Mouse (Mus musculus) layer of hippocampus, postnatal 36 days (tissue): ENCODE measurements around the gene Dll4. TPM values are rescaled to one million over a fixed set of nuclear protein-coding genes. Genes with fewer than 3 reads are reported as not detected.

Experiments
- DNase-seq, 2 experiments: peaks; one replicate each; pipeline ENCODE4 v3.0.0; 2022
- total RNA-seq, 2 experiments: library from RNA; stranded (reverse); gene quantifications; 2 replicates each; pipeline ENCODE4 v1.2.3; 2021

Dll4 gene
- total RNA-seq, 2 experiments from 2014 or later = 2.7 TPM

- no peak for DNase-seq
Measured at GRCm38 (mm10) chr2:119335535-119335934, 10.0 kb downstream of the Dll4 start.

DNA sequence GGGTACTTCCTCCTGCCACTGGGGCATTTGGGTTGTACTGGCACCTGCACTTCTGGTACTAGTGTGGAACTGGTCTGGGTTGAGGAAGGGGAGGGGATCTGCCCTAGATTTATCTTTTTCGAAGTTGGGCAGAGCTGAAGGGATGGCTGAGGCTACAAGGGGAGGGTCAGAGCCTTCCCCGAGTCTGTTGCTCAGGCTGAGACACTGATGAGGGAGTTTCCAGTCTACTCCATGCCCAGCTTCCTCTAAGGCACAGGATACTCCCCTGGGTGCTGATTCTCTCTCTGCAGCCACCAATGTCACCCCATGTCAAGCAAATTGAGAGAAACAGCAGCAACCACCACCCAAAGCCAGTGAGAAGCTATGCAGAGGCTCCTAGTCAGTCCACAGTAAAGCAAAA, 10.4 kb downstream of the Dll4 start:
- no peak for DNase-seq

GRCm38 (mm10) chr2:119336470-119336869, 10.9 kb downstream of the Dll4 start:
- no peak for DNase-seq

DNA sequence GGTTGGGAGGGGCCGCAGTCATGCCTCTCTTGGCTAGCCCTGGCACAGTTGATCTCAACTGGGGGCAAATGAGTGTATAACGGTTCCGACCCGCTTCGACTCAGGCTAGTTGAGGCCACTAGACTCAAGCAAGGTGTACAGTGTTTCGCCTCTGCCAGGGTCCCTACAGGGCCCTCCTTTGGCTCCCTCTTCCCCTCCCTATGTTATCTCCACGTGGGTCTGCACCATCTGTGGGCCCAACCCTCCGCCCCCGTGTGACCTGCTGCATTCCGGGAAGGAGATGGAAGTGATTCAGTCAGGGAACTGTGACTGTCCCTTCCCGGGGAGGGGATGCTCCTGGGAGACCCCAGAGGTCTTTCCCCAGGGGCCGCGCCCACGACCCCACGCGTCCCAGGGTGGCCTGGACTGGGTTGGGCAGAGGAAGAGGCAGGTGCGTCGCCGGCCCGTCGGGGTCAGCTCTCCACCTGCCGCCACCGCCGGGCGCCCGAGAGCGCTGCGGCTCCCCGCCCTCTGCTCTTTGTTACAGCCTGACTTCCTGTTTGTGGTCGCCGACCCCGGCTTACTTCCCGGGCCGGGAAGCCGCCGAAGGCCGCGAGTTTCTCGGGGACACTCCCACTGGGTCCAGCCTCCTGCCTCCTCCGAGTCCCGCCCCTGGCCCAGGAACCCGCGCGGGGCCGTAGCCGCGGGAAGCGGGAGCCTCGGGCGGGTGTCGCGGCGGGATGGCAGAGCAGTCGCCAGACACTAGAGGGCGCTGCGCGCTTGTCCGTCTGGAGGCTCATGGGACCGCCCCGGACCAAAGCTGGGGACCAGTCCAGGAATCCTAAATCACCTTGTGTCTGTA, 12.1 kb downstream of the Dll4 start:
- DNase-seq = peak; percentile 77 to 79

GRCm38 (mm10) chr2:119344537-119345138, 19.1 kb downstream of the Dll4 start:
- no peak for DNase-seq

DNA sequence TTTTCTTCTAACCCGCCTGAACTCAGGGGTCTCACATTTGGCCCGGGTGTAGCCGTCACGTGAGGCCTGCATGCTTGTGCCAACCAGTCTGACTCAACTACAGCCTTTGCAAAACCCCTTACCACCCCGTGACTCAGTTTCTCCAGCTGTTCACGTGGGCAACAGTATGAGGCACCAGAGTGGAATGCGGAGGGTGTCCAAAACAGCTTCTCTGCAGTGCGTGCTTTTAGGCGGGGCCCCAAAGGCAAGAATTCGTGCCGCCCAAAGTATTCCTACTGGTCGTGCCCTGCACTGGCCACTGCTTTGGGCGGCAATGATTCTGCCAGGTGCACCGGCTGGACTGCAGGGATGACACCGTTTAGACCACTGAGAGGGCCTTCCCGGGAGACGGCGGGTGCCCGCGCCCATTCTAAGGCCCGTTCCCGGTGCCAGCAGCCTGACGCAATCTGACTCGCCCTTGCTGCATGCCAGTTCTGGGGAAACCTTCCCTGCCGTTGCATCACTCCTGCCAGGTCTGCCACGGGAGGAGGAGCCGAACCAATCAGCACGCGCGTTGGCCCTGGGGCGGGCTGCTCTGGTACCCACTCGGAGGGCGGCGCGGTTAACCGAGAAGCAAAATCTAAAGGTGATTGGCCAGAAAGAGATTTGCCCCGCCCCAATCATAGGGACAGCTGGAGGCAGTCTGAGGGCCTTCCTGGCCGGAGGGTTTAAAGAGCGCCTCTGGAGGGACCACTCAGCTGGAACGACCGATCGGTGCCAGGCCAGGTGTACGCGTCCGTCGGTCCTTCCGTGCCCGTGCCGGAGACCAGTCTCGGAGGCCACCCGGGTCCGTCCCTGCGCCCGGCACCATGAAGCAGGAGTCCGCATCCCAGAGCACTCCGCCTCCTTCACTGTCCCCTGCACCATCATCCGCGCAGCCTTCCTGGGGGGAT, 25.2 kb downstream of the Dll4 start, which contains the start of gene Chac1:
Gene Chac1 (plus strand): TSS at position 675 of the 932 bp plus-strand sequence.
- peak; percentile 91 to 92 for DNase-seq

- no peak for DNase-seq
Measured at GRCm38 (mm10) chr2:119353707-119354106, 28.1 kb downstream of the Dll4 start.

- DNase-seq = no peak
Measured at GRCm38 (mm10) chr2:119355089-119355488, 29.5 kb downstream of the Dll4 start.

DNA sequence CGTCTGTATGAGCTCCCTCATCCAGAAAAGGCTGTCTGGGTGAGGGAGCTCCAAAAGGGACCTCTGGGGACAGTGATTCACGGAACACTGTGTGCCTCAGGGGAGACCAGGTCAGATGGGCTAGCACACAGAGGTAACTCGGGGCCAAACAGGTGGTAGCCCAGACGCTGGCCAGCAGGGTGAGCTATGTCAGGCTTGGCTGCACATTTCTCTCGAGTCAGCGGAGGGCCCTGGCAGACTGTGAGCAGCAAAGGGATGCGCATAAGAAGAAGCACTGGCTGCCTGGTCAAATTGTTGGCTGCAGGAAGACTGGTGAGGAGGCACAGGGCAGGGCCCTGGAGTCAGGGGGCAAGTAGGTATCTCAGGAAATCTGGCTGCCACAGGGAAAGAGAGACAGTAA, 30.1 kb downstream of the Dll4 start:
- DNase-seq = no peak

- DNase-seq = no peak
Measured at GRCm38 (mm10) chr2:119356310-119356709, 30.7 kb downstream of the Dll4 start.

- DNase-seq = no peak
Measured at GRCm38 (mm10) chr2:119356805-119357204, 31.2 kb downstream of the Dll4 start.

- no peak for DNase-seq
Measured at GRCm38 (mm10) chr2:119358249-119358648, 32.7 kb downstream of the Dll4 start.

DNA sequence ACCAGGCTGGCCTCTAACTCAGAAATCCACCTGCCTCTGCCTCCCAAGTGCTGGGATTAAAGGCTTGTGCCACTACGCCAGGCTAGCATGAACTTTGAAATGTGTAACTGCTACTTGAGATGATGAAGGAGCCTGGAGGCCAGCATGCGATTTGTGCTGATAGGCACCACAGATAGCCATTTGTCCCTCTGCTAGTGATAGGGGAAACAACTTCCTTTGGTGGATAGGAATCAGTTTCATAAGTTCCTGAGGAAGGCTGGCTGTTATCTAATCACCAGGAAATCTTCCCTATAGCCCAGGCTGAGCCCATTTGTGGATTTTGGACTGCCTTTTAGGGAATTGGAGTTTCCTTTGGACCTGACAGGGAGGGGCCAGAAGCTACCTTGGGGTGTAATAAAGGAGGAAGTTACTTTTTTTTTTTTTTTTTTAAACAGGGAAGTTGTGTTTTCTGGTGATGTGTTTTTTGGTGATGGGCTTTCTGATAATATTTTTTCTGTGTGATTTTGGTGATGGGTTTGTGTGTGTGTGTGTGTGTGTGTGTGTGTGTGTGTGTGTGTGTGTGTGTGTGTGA, 34.2 kb downstream of the Dll4 start:
- DNase-seq = no peak

DNA sequence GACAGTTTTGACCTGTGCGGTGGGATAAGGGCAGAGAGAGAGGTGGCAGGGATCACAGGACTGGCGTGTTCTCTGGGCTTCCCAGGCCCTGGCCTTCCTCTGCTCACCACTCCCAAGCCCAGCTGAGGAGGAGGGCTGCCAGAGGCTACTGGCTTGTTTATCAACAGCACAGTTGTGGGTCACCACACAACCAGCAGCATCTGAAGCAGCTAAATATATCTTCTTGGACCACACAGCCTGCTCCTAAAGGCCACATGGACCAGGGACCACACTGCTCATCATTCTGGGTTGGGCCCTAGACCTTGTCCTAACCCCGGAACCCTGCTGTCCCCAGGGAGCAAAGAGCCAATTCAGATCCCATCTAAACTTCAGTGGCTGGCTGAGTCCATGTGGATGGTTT, 39.4 kb downstream of the Dll4 start:
- no peak for DNase-seq

GRCm38 (mm10) chr2:119367346-119367745, 41.8 kb downstream of the Dll4 start:
- DNase-seq = no peak

GRCm38 (mm10) chr2:119370116-119370515, 44.5 kb downstream of the Dll4 start:
- no peak for DNase-seq

DNA sequence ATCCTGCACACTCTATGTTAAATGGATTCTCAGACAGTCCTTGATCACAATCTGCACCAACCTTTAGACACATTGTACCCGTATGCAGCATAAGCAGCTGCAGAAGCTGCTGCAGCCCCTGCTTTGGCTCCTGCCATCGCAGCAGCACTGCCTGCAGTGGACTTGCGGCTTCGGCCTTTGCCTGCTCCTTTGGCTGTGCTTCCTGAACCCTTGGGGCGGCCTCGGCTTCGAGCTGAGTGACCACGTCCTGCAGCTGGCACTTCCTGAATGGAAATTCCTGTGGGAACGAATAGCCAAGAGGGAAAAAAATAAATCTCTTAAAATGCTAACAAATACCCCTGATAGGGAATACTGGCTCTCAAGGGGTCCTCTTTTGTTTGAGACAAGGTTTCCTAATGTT, 51.7 kb downstream of the Dll4 start:
- DNase-seq = no peak

DNA sequence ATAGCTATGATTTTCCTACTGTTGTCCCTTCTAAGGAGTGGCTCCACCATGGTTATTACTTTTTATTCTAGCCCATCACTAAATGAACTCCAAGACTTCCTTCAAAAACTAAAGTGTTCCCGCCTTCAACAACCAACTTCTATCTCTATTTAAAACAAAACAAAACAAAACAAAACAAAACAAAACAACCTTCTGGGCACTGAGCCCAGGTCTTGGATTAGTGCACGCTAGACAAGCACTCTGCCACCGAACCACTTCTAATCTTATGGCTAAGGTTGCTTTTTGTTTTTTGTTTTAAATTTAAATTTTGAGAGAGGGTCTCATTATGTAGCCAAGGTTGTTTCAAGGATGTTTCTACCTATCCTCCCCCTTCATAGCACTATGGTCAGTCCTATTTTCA, 52.2 kb downstream of the Dll4 start:
- DNase-seq = no peak

DNA sequence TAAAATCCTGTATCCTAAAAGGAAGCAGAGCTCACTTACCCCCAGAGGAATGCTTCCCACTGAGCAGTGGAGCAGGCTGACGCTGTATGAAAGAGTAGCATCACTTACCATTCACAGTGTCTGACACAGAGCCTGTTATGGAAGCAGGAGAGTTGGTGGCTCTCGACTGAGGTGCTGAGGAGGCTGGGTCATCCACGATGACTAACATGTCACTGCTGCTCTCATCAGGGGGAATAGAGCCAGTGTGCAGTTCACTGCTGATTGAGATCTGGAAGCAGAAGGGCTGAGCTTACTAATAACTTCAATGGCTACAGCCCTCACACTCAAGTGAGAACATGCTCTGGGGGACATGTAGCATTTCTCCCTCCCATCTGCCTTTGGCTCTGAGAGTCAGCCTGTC, 53.9 kb downstream of the Dll4 start:
- no peak for DNase-seq
